Mouse (Mus musculus): ENCODE data around the gene Ccnd3. TPM values are rescaled to one million over a fixed set of nuclear protein-coding genes. Genes with fewer than 3 reads are reported as not detected.

Gene Ccnd3
- polyA plus RNA-seq, 1 experiment, result 68.5 TPM

- no peak for DNase-seq (ENCODE audit: low read depth)
- peak; percentile 6; the same call in 1 of the 2 replicates for TF ChIP-seq CTCF (IDR thresholded peaks at IDR 0.05; ENCODE audit: borderline replicate concordance, extremely low read depth, insufficient read depth, insufficient read length)
- no peak for TF ChIP-seq POLR2A (IDR thresholded peaks at IDR 0.05; ENCODE audit: borderline replicate concordance, extremely low read depth, insufficient read depth, insufficient read length, poor library complexity, severe bottlenecking)
These were observed 11.4 kb downstream of the Ccnd3 start for GRCm38 (mm10) chr17:47516232-47516631.

GRCm38 (mm10) chr17:47518205-47518604 lies 13.4 kb downstream of the Ccnd3 start:
- TF ChIP-seq CTCF (IDR thresholded peaks at IDR 0.05; ENCODE audit: borderline replicate concordance, extremely low read depth, insufficient read depth, insufficient read length), result no peak
- no peak for TF ChIP-seq POLR2A (IDR thresholded peaks at IDR 0.05; ENCODE audit: borderline replicate concordance, extremely low read depth, insufficient read depth, insufficient read length, poor library complexity, severe bottlenecking)
- DNase-seq (ENCODE audit: low read depth), result peak; percentile 53

- peak; percentile 92 for DNase-seq (ENCODE audit: low read depth)
- no peak for TF ChIP-seq POLR2A (IDR thresholded peaks at IDR 0.05; ENCODE audit: borderline replicate concordance, extremely low read depth, insufficient read depth, insufficient read length, poor library complexity, severe bottlenecking)
- no peak for TF ChIP-seq CTCF (IDR thresholded peaks at IDR 0.05; ENCODE audit: borderline replicate concordance, extremely low read depth, insufficient read depth, insufficient read length)
These were observed 16.9 kb downstream of the Ccnd3 start for GRCm38 (mm10) chr17:47521551-47522258.

- DNase-seq (ENCODE audit: low read depth), result no peak
- TF ChIP-seq POLR2A (IDR thresholded peaks at IDR 0.05; ENCODE audit: borderline replicate concordance, extremely low read depth, insufficient read depth, insufficient read length, poor library complexity, severe bottlenecking) (no peak), CTCF (IDR thresholded peaks at IDR 0.05; ENCODE audit: borderline replicate concordance, extremely low read depth, insufficient read depth, insufficient read length) (no peak)
These were observed 17.7 kb downstream of the Ccnd3 start for GRCm38 (mm10) chr17:47522536-47522935.

- no peak for TF ChIP-seq POLR2A (IDR thresholded peaks at IDR 0.05; ENCODE audit: borderline replicate concordance, extremely low read depth, insufficient read depth, insufficient read length, poor library complexity, severe bottlenecking)
- no peak for TF ChIP-seq CTCF (IDR thresholded peaks at IDR 0.05; ENCODE audit: borderline replicate concordance, extremely low read depth, insufficient read depth, insufficient read length)
- no peak for DNase-seq (ENCODE audit: low read depth)
These were observed 18.4 kb downstream of the Ccnd3 start for GRCm38 (mm10) chr17:47523211-47523682.

GRCm38 (mm10) chr17:47524055-47524454 lies 19.2 kb downstream of the Ccnd3 start:
- no peak for DNase-seq (ENCODE audit: low read depth)
- no peak for TF ChIP-seq POLR2A (IDR thresholded peaks at IDR 0.05; ENCODE audit: borderline replicate concordance, extremely low read depth, insufficient read depth, insufficient read length, poor library complexity, severe bottlenecking)
- TF ChIP-seq CTCF (IDR thresholded peaks at IDR 0.05; ENCODE audit: borderline replicate concordance, extremely low read depth, insufficient read depth, insufficient read length), result no peak

GRCm38 (mm10) chr17:47524991-47525390 lies 20.1 kb downstream of the Ccnd3 start:
- no peak for DNase-seq (ENCODE audit: low read depth)
- TF ChIP-seq POLR2A (IDR thresholded peaks at IDR 0.05; ENCODE audit: borderline replicate concordance, extremely low read depth, insufficient read depth, insufficient read length, poor library complexity, severe bottlenecking), result no peak
- no peak for TF ChIP-seq CTCF (IDR thresholded peaks at IDR 0.05; ENCODE audit: borderline replicate concordance, extremely low read depth, insufficient read depth, insufficient read length)

GRCm38 (mm10) chr17:47526856-47527520 lies 22.1 kb downstream of the Ccnd3 start:
- DNase-seq (ENCODE audit: low read depth), result no peak
- no peak for TF ChIP-seq POLR2A (IDR thresholded peaks at IDR 0.05; ENCODE audit: borderline replicate concordance, extremely low read depth, insufficient read depth, insufficient read length, poor library complexity, severe bottlenecking)
- TF ChIP-seq CTCF (IDR thresholded peaks at IDR 0.05; ENCODE audit: borderline replicate concordance, extremely low read depth, insufficient read depth, insufficient read length), result no peak

GRCm38 (mm10) chr17:47527581-47528300 lies 22.9 kb downstream of the Ccnd3 start:
- peak; percentile 70 for DNase-seq (ENCODE audit: low read depth)
- TF ChIP-seq CTCF (IDR thresholded peaks at IDR 0.05; ENCODE audit: borderline replicate concordance, extremely low read depth, insufficient read depth, insufficient read length) (no peak), POLR2A (IDR thresholded peaks at IDR 0.05; ENCODE audit: borderline replicate concordance, extremely low read depth, insufficient read depth, insufficient read length, poor library complexity, severe bottlenecking) (no peak)

GRCm38 (mm10) chr17:47528919-47529318 lies 24.1 kb downstream of the Ccnd3 start:
- TF ChIP-seq POLR2A (IDR thresholded peaks at IDR 0.05; ENCODE audit: borderline replicate concordance, extremely low read depth, insufficient read depth, insufficient read length, poor library complexity, severe bottlenecking) (no peak), CTCF (IDR thresholded peaks at IDR 0.05; ENCODE audit: borderline replicate concordance, extremely low read depth, insufficient read depth, insufficient read length) (no peak)
- DNase-seq (ENCODE audit: low read depth), result no peak

GRCm38 (mm10) chr17:47529595-47529994 lies 24.7 kb downstream of the Ccnd3 start:
- no peak for DNase-seq (ENCODE audit: low read depth)
- no peak for TF ChIP-seq CTCF (IDR thresholded peaks at IDR 0.05; ENCODE audit: borderline replicate concordance, extremely low read depth, insufficient read depth, insufficient read length)
- no peak for TF ChIP-seq POLR2A (IDR thresholded peaks at IDR 0.05; ENCODE audit: borderline replicate concordance, extremely low read depth, insufficient read depth, insufficient read length, poor library complexity, severe bottlenecking)

Data from brain, embryonic 14.5 days (tissue).